Mouse (Mus musculus): ENCODE results near the gene Dnaja4.
"Not testable (repeated sequence)": the region's sequence is repeated elsewhere in the genome, so short reads cannot be mapped to it uniquely, and the experiment has no call there.

Dnaja4 gene

GRCm38 (mm10) chr9:54698318-54699086 lies at the start of gene Dnaja4:
TSS of gene Dnaja4 (plus strand) at chr9:54698873.
- DNase-seq (ENCODE audit: low spot score), result no peak

GRCm38 (mm10) chr9:54649360-54649759 lies 49.3 kb upstream of the Dnaja4 start:
- peak; percentile 44 for DNase-seq (ENCODE audit: low spot score)

- no peak for DNase-seq (ENCODE audit: low spot score)
Observed at GRCm38 (mm10) chr9:54652778-54653177, 45.9 kb upstream of the Dnaja4 start.

- DNase-seq (ENCODE audit: low spot score), result no peak
Observed at GRCm38 (mm10) chr9:54655846-54656245, 42.8 kb upstream of the Dnaja4 start.

GRCm38 (mm10) chr9:54656402-54656801 lies 42.3 kb upstream of the Dnaja4 start:
- no peak for DNase-seq (ENCODE audit: low spot score)

- DNase-seq (ENCODE audit: low spot score), result no peak
Observed at GRCm38 (mm10) chr9:54658773-54659172, 39.9 kb upstream of the Dnaja4 start.

GRCm38 (mm10) chr9:54661605-54662377 lies 36.9 kb upstream of the Dnaja4 start, which contains the start of gene Acsbg1:
TSS of gene Acsbg1 (minus strand) at chr9:54661870.
- DNase-seq (ENCODE audit: low spot score), result no peak

- DNase-seq (ENCODE audit: low spot score), result peak; percentile 17
Observed at GRCm38 (mm10) chr9:54664358-54664757, 34.3 kb upstream of the Dnaja4 start.

- DNase-seq (ENCODE audit: low spot score), result no peak
Observed at GRCm38 (mm10) chr9:54666116-54666515, 32.6 kb upstream of the Dnaja4 start.

GRCm38 (mm10) chr9:54668455-54668854 lies 30.2 kb upstream of the Dnaja4 start:
- no peak for DNase-seq (ENCODE audit: low spot score)

GRCm38 (mm10) chr9:54671962-54672361 lies 26.7 kb upstream of the Dnaja4 start:
- no peak for DNase-seq (ENCODE audit: low spot score)

GRCm38 (mm10) chr9:54673887-54674286 lies 24.8 kb upstream of the Dnaja4 start:
- no peak for DNase-seq (ENCODE audit: low spot score)

GRCm38 (mm10) chr9:54676531-54676986 lies 22.1 kb upstream of the Dnaja4 start:
- peak; percentile 77 for DNase-seq (ENCODE audit: low spot score)

GRCm38 (mm10) chr9:54682846-54683245 lies 15.8 kb upstream of the Dnaja4 start:
- DNase-seq (ENCODE audit: low spot score), result peak; percentile 57

GRCm38 (mm10) chr9:54683814-54684605 lies 14.7 kb upstream of the Dnaja4 start:
- DNase-seq (ENCODE audit: low spot score), result no peak

GRCm38 (mm10) chr9:54687246-54688236 lies 11.1 kb upstream of the Dnaja4 start:
- no peak for DNase-seq (ENCODE audit: low spot score)

GRCm38 (mm10) chr9:54689446-54689845 lies 9.2 kb upstream of the Dnaja4 start:
- no peak for DNase-seq (ENCODE audit: low spot score)

- not testable (repeated sequence) for DNase-seq (ENCODE audit: low spot score)
Observed at GRCm38 (mm10) chr9:54690697-54691096, 8.0 kb upstream of the Dnaja4 start.

- DNase-seq (ENCODE audit: low spot score), result peak; percentile 48
Observed at GRCm38 (mm10) chr9:54691241-54691805, 7.3 kb upstream of the Dnaja4 start.

GRCm38 (mm10) chr9:54699087-54699344 lies 343 bp downstream of the Dnaja4 start:
- DNase-seq (ENCODE audit: low spot score), result no peak

All from MN1 (cell line).